Mouse (Mus musculus) small intestine, adult 2 months (tissue): ENCODE measurements around the gene Cachd1.

Source experiments
- CTCF ChIP-seq: fragments of 200-500 bp; IDR thresholded peaks from 2 replicates; pipeline ENCODE4 v1.5.1; 2012; ENCODE audit warnings: low read depth, mild to moderate bottlenecking, control low read depth, inconsistent platforms, low read length, moderate library complexity, mixed read lengths; ENCODE audit not compliant: insufficient replicate concordance, insufficient read length; ENCODE audit errors: extremely low read depth
- POLR2A ChIP-seq: fragments of 200-500 bp; IDR thresholded peaks from 2 replicates; pipeline ENCODE4 v1.6.1; 2012; ENCODE audit warnings: low read depth, mild to moderate bottlenecking, control low read depth, inconsistent platforms, low read length, moderate library complexity

GRCm38 (mm10) chr4:100963341-100963740 lies 186.9 kb downstream of the Cachd1 start:
- TF ChIP-seq CTCF = no peak
- TF ChIP-seq POLR2A = no peak
